Mouse (Mus musculus) ES-E14 (cell line): Measurements from ENCODE around the gene Cdc14a. TPM values are rescaled to one million over a fixed set of nuclear protein-coding genes. Genes with fewer than 3 reads are reported as not detected.

Source experiments
- DNase-seq: peaks from one replicate; pipeline ENCODE4 v3.0.0-alpha.2; 2013; ENCODE audit warnings: low read depth, low spot score
- H3K27ac ChIP-seq: 2 replicates; pipeline ENCODE4 v1.5.1; 2012; ENCODE audit warnings: low read depth, mild to moderate bottlenecking, low read length, moderate library complexity, mixed read lengths; ENCODE audit not compliant: poor library complexity, insufficient read depth, severe bottlenecking
- H3K36me3 ChIP-seq: 2 replicates; pipeline ENCODE4 v1.6.1; 2012; ENCODE audit warnings: mild to moderate bottlenecking, low read length, moderate library complexity, mixed read lengths; ENCODE audit not compliant: control insufficient read depth, poor library complexity, insufficient read depth, severe bottlenecking
- H3K4me1 ChIP-seq, 2 experiments: fragments of 150-350 bp in 1 of 2; sonication (generic) in 1 of 2; 2 replicates each; pipeline ENCODE4 v1.6.1; 2012; ENCODE audit warnings: low read length in 2 of 2, mild to moderate bottlenecking in 1 of 2, mixed read lengths in 1 of 2; ENCODE audit not compliant: control insufficient read depth in 2 of 2, insufficient read depth in 2 of 2, poor library complexity in 1 of 2
- H3K4me3 ChIP-seq, 2 experiments: fragments of 150-350 bp in 1 of 2; sonication (generic) in 1 of 2; 2 replicates each; pipeline ENCODE4 v1.5.1; 2012; ENCODE audit warnings: low read length in 2 of 2, low read depth in 1 of 2, mild to moderate bottlenecking in 1 of 2, mixed read lengths in 1 of 2; ENCODE audit not compliant: insufficient read depth in 1 of 2, poor library complexity in 1 of 2, severe bottlenecking in 1 of 2
- H3K9ac ChIP-seq: 2 replicates; pipeline ENCODE4 v1.6.1; 2012; ENCODE audit warnings: low read depth, mild to moderate bottlenecking, low read length, mixed read lengths; ENCODE audit not compliant: poor library complexity, insufficient read depth, severe bottlenecking
- H3K9me3 ChIP-seq: fragments of 150-350 bp; sonication (generic); 2 replicates; pipeline ENCODE4 v1.6.1; 2012; ENCODE audit warnings: low read depth, mild to moderate bottlenecking, low read length; ENCODE audit not compliant: control insufficient read depth, insufficient read depth
- CHD2 ChIP-seq: IDR thresholded peaks from 2 replicates; pipeline ENCODE4 v1.6.1; 2014; ENCODE audit warnings: mild to moderate bottlenecking, low read depth, low read length, inconsistent platforms
- HCFC1 ChIP-seq: IDR thresholded peaks from 2 replicates; pipeline ENCODE4 v1.6.1; 2012; ENCODE audit warnings: low read length, inconsistent platforms, borderline replicate concordance; ENCODE audit not compliant: insufficient read depth
- MAFK ChIP-seq: IDR thresholded peaks from 2 replicates; pipeline ENCODE4 v1.6.1; 2014; ENCODE audit warnings: mild to moderate bottlenecking, low read depth, low read length, inconsistent platforms; ENCODE audit not compliant: insufficient read depth
- ZC3H11A ChIP-seq: IDR thresholded peaks from 2 replicates; pipeline ENCODE4 v1.6.1; 2012; ENCODE audit warnings: low read depth, mild to moderate bottlenecking, inconsistent platforms, low read length, borderline replicate concordance
- ZNF384 ChIP-seq: IDR thresholded peaks from 2 replicates; pipeline ENCODE4 v1.6.1; 2012; ENCODE audit warnings: low read depth, low read length, inconsistent platforms
- in situ Hi-C, 2 experiments: fragments of 600-800 bp; cut with MboI; formaldehyde crosslinking; loops; one replicate each; pipeline ENCODE4 v1.15.1; 2025; ENCODE audit warnings: low sequenced_read_pairs in 2 of 2, inconsistent platforms in 1 of 2; ENCODE audit not compliant: unreplicated experiment in 2 of 2
- total RNA-seq: library from RNA; depleted of rRNA; stranded (reverse); fragments of 300-350 nt; gene quantifications from 2 replicates; pipeline ENCODE4 v1.2.3, GENCODE M21; 2012

Gene Cdc14a
- total RNA-seq, 1 experiment = 3.5 TPM

- DNase-seq = no peak
- Histone ChIP-seq H3K36me3 (no peaks in the 10 kb centered on the region), H3K27ac (no peak overlapping the region), H3K9ac (no peak overlapping the region), H3K9me3 (no peaks in the 10 kb centered on the region), H3K4me1 (no peaks in the 10 kb centered on the region), H3K4me3 (no peak overlapping the region)
- TF ChIP-seq ZC3H11A = no peak
- no peak for TF ChIP-seq CHD2
- no peak for TF ChIP-seq MAFK
- no peak for TF ChIP-seq HCFC1
- in situ Hi-C loops = no loop called here
Observed at GRCm38 (mm10) chr3:116310033-116310432, 113.8 kb downstream of the Cdc14a start.

- in situ Hi-C loops = no loop called here
- Histone ChIP-seq H3K4me3 (no peak overlapping the region), H3K4me1 (peaks cover 0 to 2% of the 10 kb centered on the region in 2 experiments; a peak in 1 of 4 replicates), H3K9me3 (no peaks in the 10 kb centered on the region), H3K9ac (no peak overlapping the region), H3K36me3 (no peaks in the 10 kb centered on the region), H3K27ac (no peak overlapping the region)
- TF ChIP-seq HCFC1 (no peak), CHD2 (no peak), ZNF384 (no peak), MAFK (no peak), ZC3H11A (no peak)
- DNase-seq = no peak
Observed at GRCm38 (mm10) chr3:116304800-116305753, 118.8 kb downstream of the Cdc14a start.

GRCm38 (mm10) chr3:116302581-116302980 lies 121.3 kb downstream of the Cdc14a start:
- H3K4me1 ChIP-seq = peaks cover 0 to 2% of the 10 kb centered on the region in 2 experiments; a peak in 1 of 4 replicates
- no peaks in the 10 kb centered on the region for H3K9me3 ChIP-seq
- in situ Hi-C loops = no loop called here

GRCm38 (mm10) chr3:116301754-116302153 lies 122.1 kb downstream of the Cdc14a start:
- H3K27ac ChIP-seq = no peak overlapping the region
- no peak overlapping the region for H3K4me3 ChIP-seq
- H3K4me1 ChIP-seq = peaks cover 0 to 2% of the 10 kb centered on the region in 2 experiments; a peak in 1 of 4 replicates
- H3K9me3 ChIP-seq = no peaks in the 10 kb centered on the region
- no peak for TF ChIP-seq CHD2
- no peak for TF ChIP-seq ZC3H11A
- no peak for TF ChIP-seq MAFK
- TF ChIP-seq ZNF384 = no peak
- TF ChIP-seq HCFC1 = no peak
- no peak for DNase-seq
- no peak overlapping the region for H3K9ac ChIP-seq
- in situ Hi-C loops = no loop called here
- H3K36me3 ChIP-seq = no peaks in the 10 kb centered on the region

More at GRCm38 (mm10) chr3:116302581-116302980, 121.3 kb downstream of the Cdc14a start:
- DNase-seq = no peak
- no peak overlapping the region for H3K27ac ChIP-seq
- H3K36me3 ChIP-seq = no peaks in the 10 kb centered on the region
- no peak for TF ChIP-seq CHD2
- no peak for TF ChIP-seq HCFC1
- no peak for TF ChIP-seq ZC3H11A
- TF ChIP-seq MAFK = no peak
- H3K9ac ChIP-seq = no peak overlapping the region
- no peak overlapping the region for H3K4me3 ChIP-seq
